Mouse (Mus musculus) hindbrain, embryonic 15.5 days (tissue): Measurements from ENCODE around the gene Enpp7. TPM values are rescaled to one million over a fixed set of nuclear protein-coding genes. Genes with fewer than 3 reads are reported as not detected.
A peak's percentile ranks its signal among the peaks of the same experiment; 100 is the strongest.

Experiments used
- ATAC-seq: fragments of 200-750 bp; cut with Nextera tagmentation; 2 replicates; pipeline ENCODE4 v1.8.0; 2017; ENCODE audit warnings: low read depth, moderate number of reproducible peaks, moderate TSS enrichment; ENCODE audit not compliant: low FRiP score
- H3K27ac ChIP-seq: fragments of 300-500 bp; sonication (generic); replicated peaks from 2 replicates; pipeline ENCODE4 v1.5.1; 2015; ENCODE audit warnings: mild to moderate bottlenecking, inconsistent platforms
- H3K27me3 ChIP-seq: fragments of 300-500 bp; sonication (generic); 2 replicates; pipeline ENCODE4 v1.6.1; 2015; ENCODE audit warnings: control low read depth, inconsistent platforms
- H3K36me3 ChIP-seq: fragments of 300-500 bp; sonication (generic); 2 replicates; pipeline ENCODE4 v1.6.1; 2015; ENCODE audit warnings: control low read depth, inconsistent platforms
- H3K4me1 ChIP-seq: fragments of 300-500 bp; sonication (generic); replicated peaks from 2 replicates; pipeline ENCODE4 v1.6.1; 2015; ENCODE audit warnings: control low read depth, inconsistent platforms
- H3K4me2 ChIP-seq: fragments of 300-500 bp; sonication (generic); 2 replicates; pipeline ENCODE4 v1.6.1; 2015; ENCODE audit warnings: moderate library complexity, mild to moderate bottlenecking, inconsistent platforms
- H3K4me3 ChIP-seq: fragments of 300-500 bp; sonication (generic); 2 replicates; pipeline ENCODE4 v1.5.1; 2015; ENCODE audit warnings: mild to moderate bottlenecking, inconsistent platforms
- H3K9ac ChIP-seq: fragments of 300-500 bp; sonication (generic); 2 replicates; pipeline ENCODE4 v1.6.1; 2015; ENCODE audit warnings: inconsistent platforms
- H3K9me3 ChIP-seq: fragments of 300-500 bp; sonication (generic); 2 replicates; pipeline ENCODE4 v1.6.1; 2016; ENCODE audit warnings: control low read depth, inconsistent platforms
- WGBS: fragments of 180-500 bp; shearing (Covaris S2); methylation state at CpG from one replicate; pipeline ENCODE4 v1.1.7; 2015; 5-methylcytosine and 5-hydroxymethylcytosine counted together
- polyA plus RNA-seq: library from polyadenylated mRNA; unstranded; fragments of >200 nt; fragmentation: Nextera tagmentation; extraction: Ambion mirVana; gene quantifications from 2 replicates; pipeline ENCODE4 v1.2.1, GENCODE M21; 2015

Gene Enpp7
- polyA plus RNA-seq, 1 experiment from 2014 or later: not detected

DNA sequence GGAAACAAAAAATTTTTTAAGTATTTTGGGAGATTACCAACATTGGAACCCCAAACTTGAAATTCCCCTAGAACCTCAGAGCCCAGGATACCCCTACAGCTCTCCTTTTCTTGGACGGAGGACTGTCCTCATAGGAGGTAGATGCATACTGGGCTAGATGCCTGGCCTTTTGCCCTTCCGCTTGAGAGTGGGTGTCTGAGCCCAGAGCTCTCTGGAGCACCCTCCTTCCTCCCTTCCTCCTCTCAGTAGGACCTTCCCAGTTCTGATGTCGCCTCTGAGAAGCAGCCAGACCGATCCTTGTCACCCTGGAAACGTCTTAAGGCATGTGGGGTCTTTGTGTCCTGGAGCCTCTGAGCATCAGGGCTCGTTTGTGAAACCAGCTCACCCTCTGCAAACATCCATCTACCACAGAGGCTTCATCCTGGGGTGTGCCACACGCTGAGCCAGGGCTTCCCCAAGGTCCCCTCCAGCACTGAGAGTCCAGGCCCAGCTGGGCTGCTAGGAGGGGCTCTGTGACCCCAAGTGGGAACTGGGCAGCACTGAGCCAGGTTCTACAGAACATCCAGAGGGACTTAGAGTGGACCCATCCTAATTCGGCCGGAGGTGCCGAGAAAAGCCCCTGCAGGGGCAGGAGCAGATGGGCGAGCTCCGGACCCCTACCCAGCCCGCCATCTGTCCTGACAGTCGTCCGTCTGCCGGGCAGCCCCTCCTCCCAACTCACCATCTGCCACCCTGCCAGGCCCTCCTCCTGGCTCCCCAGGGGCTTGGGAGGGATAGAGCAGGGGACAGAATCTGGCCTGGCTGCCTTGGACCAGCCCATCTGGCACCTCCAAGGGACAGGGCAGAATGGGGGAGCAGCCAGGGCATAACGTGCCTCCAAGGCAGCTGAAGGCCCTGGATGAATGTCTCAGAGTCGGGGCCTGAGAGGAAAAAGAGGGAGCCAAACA lies 15.3 kb upstream of the Enpp7 start:
- H3K36me3 ChIP-seq: no peaks in the 10 kb centered on the region
- ATAC-seq: peak; percentile 84
- peaks cover 29% of the 10 kb centered on the region for H3K4me1 ChIP-seq
- no peaks in the 10 kb centered on the region for H3K9me3 ChIP-seq
- H3K9ac ChIP-seq: 0 out of 2 replicates have a peak overlapping the region, but pooled peaks have one; percentile 10
- no peak overlapping the region for H3K4me3 ChIP-seq
- 19% methylated on average over 18 of the region's 18 CpGs for WGBS
- no peaks in the 10 kb centered on the region for H3K27me3 ChIP-seq
- peak overlapping the region; percentile 69 for H3K27ac ChIP-seq
- no peak overlapping the region for H3K4me2 ChIP-seq

DNA sequence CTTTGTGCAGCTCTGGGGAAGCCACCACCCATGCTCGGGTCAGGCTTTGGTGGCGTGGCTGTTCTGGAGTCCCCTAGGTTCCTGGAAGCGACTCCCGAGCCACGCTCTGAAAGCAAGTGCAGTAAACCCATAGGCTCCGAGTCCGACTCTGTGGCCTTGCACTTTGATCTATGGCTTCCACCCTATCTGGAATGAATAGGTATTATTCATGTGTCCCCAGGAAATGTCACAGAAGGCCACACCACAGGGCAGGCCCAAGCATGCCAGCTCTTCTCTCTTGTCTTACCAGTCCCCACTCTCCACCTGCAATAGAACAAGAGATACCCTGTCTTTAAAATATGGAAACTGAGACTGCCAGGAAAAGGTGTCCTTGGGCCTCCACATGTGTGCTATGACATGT lies 13.6 kb upstream of the Enpp7 start:
- 75% methylated on average over 7 of the region's 7 CpGs for WGBS
- no peaks in the 10 kb centered on the region for H3K36me3 ChIP-seq
- H3K4me1 ChIP-seq: peaks cover 29% of the 10 kb centered on the region
- ATAC-seq: no peak
- no peak overlapping the region for H3K27ac ChIP-seq
- no peak overlapping the region for H3K4me3 ChIP-seq
- H3K9me3 ChIP-seq: no peaks in the 10 kb centered on the region
- no peak overlapping the region for H3K9ac ChIP-seq
- H3K4me2 ChIP-seq: no peak overlapping the region
- H3K27me3 ChIP-seq: no peaks in the 10 kb centered on the region

DNA sequence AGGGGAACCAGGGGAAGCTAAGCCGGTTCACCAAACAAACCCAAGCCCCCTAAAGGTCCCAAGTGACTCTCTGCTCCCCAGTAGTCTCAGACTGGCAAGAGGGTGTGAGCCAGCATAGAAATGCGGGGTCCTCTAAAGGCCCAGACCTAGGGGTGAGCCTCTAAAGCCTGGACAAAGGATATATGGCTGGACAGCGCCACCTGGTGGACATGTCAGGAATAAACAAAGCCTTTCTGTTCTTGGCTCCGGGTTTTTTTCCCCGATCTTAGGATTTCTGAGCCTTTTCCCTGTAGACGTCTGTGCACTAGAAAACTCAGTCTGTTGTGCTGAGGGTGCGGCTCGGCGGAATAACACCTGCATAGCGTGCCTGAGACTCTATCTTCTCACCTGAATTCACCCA lies 12.6 kb upstream of the Enpp7 start:
- Histone ChIP-seq H3K27ac (peak overlapping the region; percentile 48; the same call in 1 of the 2 replicates), H3K27me3 (no peaks in the 10 kb centered on the region), H3K4me1 (peaks cover 29% of the 10 kb centered on the region), H3K9ac (peak overlapping the region; percentile 25; the same call in 1 of the 2 replicates), H3K36me3 (no peaks in the 10 kb centered on the region), H3K9me3 (no peaks in the 10 kb centered on the region), H3K4me3 (peak overlapping the region; percentile 17; the same call in 1 of the 2 replicates), H3K4me2 (peak overlapping the region; percentile 52)
- ATAC-seq: no peak
- WGBS: 1% methylated on average over 10 of the region's 10 CpGs

DNA sequence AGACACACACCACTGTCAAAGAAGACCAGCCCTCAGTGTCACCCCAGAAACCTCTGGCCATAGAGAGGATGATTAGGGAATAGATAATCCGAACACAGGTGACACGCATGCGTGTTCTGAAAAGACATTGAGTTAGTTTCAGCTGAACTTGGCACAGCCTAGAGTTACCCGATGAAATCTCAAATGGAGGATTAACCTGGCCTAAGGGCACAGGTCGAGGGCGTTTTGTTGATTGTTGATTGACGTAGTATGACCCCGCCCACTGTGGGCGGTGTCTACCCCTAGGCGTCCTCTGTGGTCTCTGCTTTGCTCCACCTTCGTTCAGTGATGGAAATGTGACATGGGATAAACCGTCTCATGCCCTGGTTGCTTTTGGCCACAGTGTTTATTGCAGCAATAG lies 12.1 kb upstream of the Enpp7 start:
- Histone ChIP-seq H3K4me2 (peak overlapping the region; percentile 52), H3K27me3 (no peaks in the 10 kb centered on the region), H3K9me3 (no peaks in the 10 kb centered on the region), H3K36me3 (no peaks in the 10 kb centered on the region), H3K27ac (0 out of 2 replicates have a peak overlapping the region, but pooled peaks have one; percentile 48), H3K9ac (peak overlapping the region; percentile 25; the same call in 1 of the 2 replicates), H3K4me1 (peaks cover 29% of the 10 kb centered on the region), H3K4me3 (peak overlapping the region; percentile 17; the same call in 1 of the 2 replicates)
- WGBS: 15% methylated on average over 12 of the region's 12 CpGs
- no peak for ATAC-seq

DNA sequence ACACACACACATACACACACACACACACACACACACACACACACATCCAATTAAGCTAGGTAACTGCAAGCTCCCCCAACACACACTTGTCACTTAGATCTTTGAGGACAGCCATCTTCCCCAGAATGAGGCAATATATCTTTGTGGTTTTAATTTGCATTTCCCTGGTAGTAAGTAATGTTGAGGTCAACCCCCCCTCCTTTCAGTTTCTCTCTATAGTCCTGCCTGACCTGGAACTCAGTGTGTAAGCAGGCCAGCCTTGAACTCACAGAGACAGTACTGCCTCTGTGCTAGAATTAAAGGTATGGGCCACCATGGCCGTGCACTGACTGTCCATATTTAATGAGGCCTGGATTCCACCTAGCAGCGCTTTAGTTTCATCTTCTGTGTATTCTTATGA lies 7.6 kb upstream of the Enpp7 start:
- ATAC-seq: no peak
- peaks cover 16% of the 10 kb centered on the region for H3K4me1 ChIP-seq
- no peak overlapping the region for H3K9ac ChIP-seq
- no peak overlapping the region for H3K4me2 ChIP-seq
- no peaks in the 10 kb centered on the region for H3K9me3 ChIP-seq
- H3K4me3 ChIP-seq: no peak overlapping the region
- no peak overlapping the region for H3K27ac ChIP-seq
- 78% methylated on average over 2 of the region's 2 CpGs for WGBS
- H3K27me3 ChIP-seq: no peaks in the 10 kb centered on the region
- H3K36me3 ChIP-seq: no peaks in the 10 kb centered on the region

DNA sequence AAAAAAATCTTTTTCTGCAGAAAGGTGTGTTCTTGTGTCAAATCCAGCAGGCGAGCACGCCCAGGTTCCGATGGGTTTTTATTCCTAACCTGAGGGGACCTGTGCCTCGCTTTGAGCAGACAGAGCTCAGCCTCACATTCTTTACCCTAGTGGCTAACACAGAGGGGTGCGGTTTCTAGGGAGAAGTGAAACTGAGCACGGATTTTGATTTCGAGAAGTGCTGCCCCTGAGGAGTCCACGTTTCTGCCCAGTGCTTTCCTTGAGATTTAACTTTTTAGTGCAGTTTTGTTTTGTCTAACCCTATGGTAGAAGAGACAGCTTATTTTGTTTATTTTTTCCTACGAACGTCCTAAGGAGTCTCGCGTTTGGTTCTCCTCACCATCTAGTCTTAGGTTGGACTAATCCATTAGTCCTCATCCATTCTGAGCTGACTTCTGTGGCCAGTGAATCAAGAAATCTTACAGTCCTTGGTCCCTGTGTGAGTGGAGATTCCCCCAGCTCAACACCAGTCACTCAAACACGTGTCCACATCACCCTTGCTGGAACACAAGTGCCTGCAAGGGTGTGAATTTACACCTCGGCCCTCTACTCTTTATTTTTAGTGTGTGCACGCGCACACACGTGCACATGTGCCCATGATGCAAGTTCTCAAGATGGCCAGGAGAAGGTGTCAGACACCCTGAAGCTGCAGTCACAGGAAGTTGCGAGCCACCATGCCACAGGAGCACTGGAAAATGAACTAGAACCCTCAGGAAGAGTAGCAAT lies 6.8 kb upstream of the Enpp7 start:
- Histone ChIP-seq H3K9me3 (no peaks in the 10 kb centered on the region), H3K9ac (no peak overlapping the region), H3K27me3 (no peaks in the 10 kb centered on the region), H3K4me1 (peaks cover 8% of the 10 kb centered on the region), H3K4me2 (no peak overlapping the region), H3K36me3 (no peaks in the 10 kb centered on the region), H3K4me3 (no peak overlapping the region), H3K27ac (no peak overlapping the region)
- ATAC-seq: no peak
- WGBS: 65% methylated on average over 18 of the region's 18 CpGs

DNA sequence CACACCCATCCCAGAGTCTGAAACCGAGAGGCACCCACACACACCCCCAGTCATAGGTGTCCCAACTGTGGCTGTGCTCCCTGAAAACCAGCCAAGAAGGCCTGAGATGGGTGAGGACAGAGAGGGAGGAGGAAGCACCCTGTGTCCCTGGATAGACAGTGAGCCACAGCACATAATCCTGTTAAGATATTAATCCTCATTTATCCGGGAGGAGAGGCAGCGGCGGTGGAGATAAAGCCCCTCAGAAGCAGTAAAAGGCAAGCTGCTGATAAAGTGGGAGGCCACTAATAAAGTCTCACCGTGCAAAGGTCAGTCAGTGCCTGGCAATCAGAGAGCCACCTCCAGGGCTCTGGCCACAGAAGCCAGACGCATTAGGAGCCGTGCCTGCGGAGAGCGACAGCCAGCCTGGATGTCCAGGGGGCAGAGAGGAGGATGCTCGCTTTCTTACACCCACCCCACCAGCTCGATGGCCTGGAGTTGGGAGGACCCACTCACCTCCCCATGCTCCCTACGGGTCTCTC lies 5.3 kb upstream of the Enpp7 start:
- Histone ChIP-seq H3K27me3 (no peaks in the 10 kb centered on the region), H3K9me3 (no peaks in the 10 kb centered on the region), H3K4me3 (no peak overlapping the region), H3K27ac (no peak overlapping the region), H3K4me1 (0 out of 2 replicates have a peak, but pooled peaks cover 6% of the 10 kb centered on the region), H3K9ac (no peak overlapping the region), H3K4me2 (no peak overlapping the region), H3K36me3 (no peaks in the 10 kb centered on the region)
- WGBS: 70% methylated on average over 12 of the region's 12 CpGs
- ATAC-seq: no peak

DNA sequence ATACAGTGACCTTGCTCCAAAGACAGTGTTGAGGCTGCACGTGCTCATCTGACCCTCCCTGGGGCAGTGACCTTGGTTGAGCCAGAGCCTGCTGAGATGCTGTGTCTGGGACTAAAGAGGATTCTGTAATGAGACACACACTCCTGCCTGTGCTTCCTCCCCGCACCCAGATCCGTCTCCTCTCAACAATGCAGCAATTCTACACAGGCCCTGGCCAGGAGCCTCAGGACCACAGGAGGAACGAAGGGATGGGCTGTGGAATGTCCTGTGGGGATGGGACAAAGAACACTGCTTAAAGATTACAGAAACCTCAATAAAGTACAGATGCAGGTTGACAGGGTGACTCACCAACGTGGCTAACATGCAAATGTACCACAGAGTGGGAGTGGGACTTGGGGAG lies 2.4 kb upstream of the Enpp7 start:
- H3K27ac ChIP-seq: no peak overlapping the region
- no peaks in the 10 kb centered on the region for H3K36me3 ChIP-seq
- 57% methylated on average over 5 of the region's 5 CpGs for WGBS
- H3K4me2 ChIP-seq: no peak overlapping the region
- no peaks in the 10 kb centered on the region for H3K9me3 ChIP-seq
- no peak for ATAC-seq
- H3K4me3 ChIP-seq: no peak overlapping the region
- H3K27me3 ChIP-seq: no peaks in the 10 kb centered on the region
- H3K4me1 ChIP-seq: 0 out of 2 replicates have a peak, but pooled peaks cover 6% of the 10 kb centered on the region
- no peak overlapping the region for H3K9ac ChIP-seq

DNA sequence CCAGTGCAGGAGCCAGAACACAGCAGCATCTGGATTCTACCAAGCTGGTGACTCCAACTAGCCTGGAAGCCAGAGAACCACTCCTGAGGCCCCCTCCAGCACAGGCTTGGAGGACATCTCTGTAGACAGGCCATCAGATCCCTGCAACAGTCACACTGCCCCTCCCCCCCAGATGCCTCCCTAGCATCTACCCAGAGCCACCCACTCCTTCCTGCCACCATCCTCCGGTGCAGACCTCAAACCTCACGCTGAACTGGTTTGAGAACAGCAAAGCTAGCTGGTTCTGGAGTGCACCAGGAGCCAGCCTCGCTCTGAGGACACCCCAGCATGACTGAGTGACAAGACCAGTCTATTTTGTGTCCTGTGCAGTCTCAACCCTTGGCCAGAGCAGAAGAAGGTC lies 4.8 kb downstream of the Enpp7 start:
- H3K27ac ChIP-seq: no peak overlapping the region
- ATAC-seq: no peak; the same call in 1 of the 2 replicates
- no peaks in the 10 kb centered on the region for H3K9me3 ChIP-seq
- H3K4me3 ChIP-seq: no peak overlapping the region
- WGBS: 78% methylated on average over 3 of the region's 3 CpGs
- no peaks in the 10 kb centered on the region for H3K36me3 ChIP-seq
- H3K4me2 ChIP-seq: no peak overlapping the region
- no peaks in the 10 kb centered on the region for H3K27me3 ChIP-seq
- H3K9ac ChIP-seq: no peak overlapping the region
- 0 out of 2 replicates have a peak, but pooled peaks cover 2% of the 10 kb centered on the region for H3K4me1 ChIP-seq

DNA sequence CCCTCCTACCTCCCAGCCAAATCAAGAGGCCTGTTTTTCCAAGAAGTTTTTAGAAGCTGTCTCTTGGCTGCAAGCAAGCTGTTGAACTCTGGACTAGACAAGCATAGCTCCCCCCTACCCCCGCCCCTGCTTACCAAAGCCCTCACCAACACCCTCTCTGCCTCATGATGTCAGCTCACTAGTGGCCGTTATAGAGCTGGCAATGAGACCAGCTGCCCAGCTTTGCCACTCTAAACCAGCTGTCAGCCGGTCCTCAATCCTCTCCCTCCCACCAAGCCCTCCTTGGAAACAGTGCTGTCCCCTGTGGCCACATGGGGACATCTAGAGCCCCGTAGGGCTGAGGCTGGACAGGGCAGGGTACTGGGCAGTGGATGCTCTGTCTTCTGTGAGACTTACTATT lies 7.5 kb downstream of the Enpp7 start:
- Histone ChIP-seq H3K9me3 (no peaks in the 10 kb centered on the region), H3K36me3 (no peaks in the 10 kb centered on the region), H3K9ac (no peak overlapping the region), H3K4me2 (no peak overlapping the region), H3K4me1 (peaks cover 25% of the 10 kb centered on the region), H3K4me3 (no peak overlapping the region), H3K27ac (no peak overlapping the region), H3K27me3 (no peaks in the 10 kb centered on the region)
- 24% methylated on average over 4 of the region's 4 CpGs for WGBS
- no peak for ATAC-seq

DNA sequence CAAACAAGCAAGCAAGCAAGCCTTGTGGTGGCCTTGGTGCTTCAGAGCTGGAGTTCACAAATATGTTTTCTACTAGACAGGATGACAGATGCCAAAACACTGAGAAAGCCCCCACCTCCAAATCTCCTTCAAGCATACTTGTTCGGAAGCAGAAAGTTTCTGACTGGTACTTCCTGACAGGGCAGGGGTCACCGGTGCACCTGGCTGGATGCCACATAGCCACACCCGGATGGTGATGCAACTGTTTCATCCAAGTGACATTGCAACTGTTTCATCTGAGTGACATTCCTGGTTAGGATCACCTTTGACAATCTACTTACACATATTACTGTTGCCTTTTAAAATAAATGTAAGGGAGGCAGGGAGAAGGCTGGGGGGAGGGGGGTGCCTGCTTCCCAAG lies 9.2 kb downstream of the Enpp7 start:
- 84% methylated on average over 3 of the region's 3 CpGs for WGBS
- no peak for ATAC-seq

More for the DNA sequence above, 9.2 kb downstream of the Enpp7 start:
- Histone ChIP-seq H3K4me1 (peaks cover 27% of the 10 kb centered on the region), H3K27me3 (no peaks in the 10 kb centered on the region), H3K9ac (no peak overlapping the region), H3K4me3 (no peak overlapping the region), H3K4me2 (no peak overlapping the region), H3K36me3 (no peaks in the 10 kb centered on the region), H3K9me3 (no peaks in the 10 kb centered on the region), H3K27ac (no peak overlapping the region)
